12 mouse cellular contexts compared by ENCODE assay signal in the genomic region with DNA sequence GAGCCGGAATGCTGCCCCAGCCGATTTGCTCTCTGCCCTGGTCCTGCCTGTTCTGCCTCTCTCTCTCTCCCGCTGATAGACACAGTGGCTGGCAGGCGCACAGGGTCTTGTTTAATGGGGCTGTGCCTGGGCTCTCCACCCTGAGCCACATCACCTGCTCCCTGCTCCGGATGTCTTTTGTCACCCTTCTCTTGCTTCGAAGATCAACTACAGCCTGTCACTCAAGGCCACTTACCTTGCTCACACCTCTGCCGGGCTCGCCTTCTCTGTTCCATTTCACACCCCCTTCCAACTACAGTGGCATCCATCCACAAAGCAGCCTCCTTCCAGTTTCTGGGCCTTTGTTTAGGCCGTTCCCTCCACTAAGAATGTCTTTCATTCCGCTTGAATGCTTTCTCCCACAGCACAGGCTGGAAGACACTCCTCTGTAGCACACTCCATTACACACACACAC. TPM values are rescaled to one million over a fixed set of nuclear protein-coding genes. Genes with fewer than 3 reads are reported as not detected.
DNase-seq lines count a peak whose midpoint lies in the region; ATAC-seq lines count a peak whose summit lies in the region.
"Had no signal": no experiment of that assay in that cellular context is flagged by ENCODE, and none has a peak within 500 bp of the region (broad histone marks: within the 10 kb centered on the region; RNA-seq: fewer than 3 reads in every experiment).

No protein-coding gene starts in this region.

- H3K4me2 ChIP-seq in forebrain, embryonic 15.5 days (replicated peaks): no peak overlapping the region
- H3K4me2 ChIP-seq in midbrain, embryonic 12.5 days (replicated peaks): peak overlapping the region; percentile 19

- peak; percentile 32; the same call in 1 of the 2 replicates for ATAC-seq in forebrain, embryonic 15.5 days (replicated peaks)
- ATAC-seq in midbrain, embryonic 12.5 days (ENCODE audit: low FRiP score, low read depth): peak; percentile 39; the same call in 1 of the 2 replicates

- peaks cover 66% of the 10 kb centered on the region for H3K4me1 ChIP-seq in forebrain, embryonic 15.5 days
- peaks cover 93% of the 10 kb centered on the region for H3K4me1 ChIP-seq in midbrain, embryonic 12.5 days

- H3K9ac ChIP-seq in forebrain, embryonic 15.5 days (replicated peaks): no peak overlapping the region
- peak overlapping the region; percentile 21; the same call in 1 of the 2 replicates for H3K9ac ChIP-seq in midbrain, embryonic 12.5 days (replicated peaks)

- WGBS in forebrain, embryonic 15.5 days: 8% methylated on average over 10 of the region's 10 CpGs
- 22% methylated on average over 8 of the region's 10 CpGs for WGBS in midbrain, embryonic 12.5 days

- DNase-seq in Muller cell, postnatal 12 days (ENCODE audit: inconsistent ontology term): peak; percentile 64
- peak; percentile 83 for DNase-seq in ZHBTc4 (ENCODE audit: low read depth, low spot score)
- DNase-seq in layer of hippocampus, adult 18-20 months (ENCODE audit: low spot score in 2 of 2): no peak
- DNase-seq in cerebellum, postnatal 36 days: no peak
- DNase-seq in left cerebral cortex, postnatal 4 days: no peak
- no peak for DNase-seq in T-cell, adult 2 months (ENCODE audit: low spot score)
- DNase-seq: adrenal gland, adult 8-10 months; kidney, adult 18-20 months; lung, postnatal 14 days had no signal

- no peaks in the 10 kb centered on the region for H3K36me3 ChIP-seq in forebrain, embryonic 15.5 days
- peaks cover 14% of the 10 kb centered on the region; the same call in 1 of the 2 replicates for H3K36me3 ChIP-seq in midbrain, embryonic 12.5 days
- H3K36me3 ChIP-seq: G1E had no signal

- H3K9me3 ChIP-seq in forebrain, embryonic 15.5 days: no peaks in the 10 kb centered on the region
- no peaks in the 10 kb centered on the region for H3K9me3 ChIP-seq in midbrain, embryonic 12.5 days
- H3K9me3 ChIP-seq: G1E had no signal

- H3K4me3 ChIP-seq in forebrain, embryonic 15.5 days: no peak overlapping the region
- no peak overlapping the region for H3K4me3 ChIP-seq in midbrain, embryonic 12.5 days

- H3K27me3 ChIP-seq in forebrain, embryonic 15.5 days: no peaks in the 10 kb centered on the region
- no peaks in the 10 kb centered on the region for H3K27me3 ChIP-seq in midbrain, embryonic 12.5 days

- H3K27ac ChIP-seq in forebrain, embryonic 15.5 days (replicated peaks): peak overlapping the region; percentile 75
- H3K27ac ChIP-seq in midbrain, embryonic 12.5 days (replicated peaks): peak overlapping the region; percentile 85

- intact Hi-C loops in left cerebral cortex, postnatal 4 days (cut with DNase I): no loop called here

RNA-seq across cellular contexts. Expression of a gene that starts 15.7 kb away (rescaled TPM):
- 18.9 and 20.4 TPM in 2 replicates for polyA plus RNA-seq in forebrain, embryonic 15.5 days (2015; fragmentation: Nextera tagmentation; extraction: Ambion mirVana)
- 39.8 and 40.0 TPM in 2 replicates for polyA plus RNA-seq in midbrain, embryonic 12.5 days (2016; fragmentation: Nextera tagmentation; extraction: Ambion mirVana)
- total RNA-seq in layer of hippocampus, adult 18-20 months (2021): 10 to 100 TPM; 21.2 to 21.3 TPM
- total RNA-seq in left cerebral cortex, postnatal 4 days (2021): 10 to 100 TPM; 73.6 to 75.3 TPM

Comparison
In these comparisons a context has a peak if more than half of its experiments do, and no peak if none do; other contexts are left out.
1. DNase-seq: peak in Muller cell, postnatal 12 days (single experiment) and ZHBTc4 (single experiment); none in layer of hippocampus, adult 18-20 months (0 of 2), cerebellum, postnatal 36 days (0 of 2), left cerebral cortex, postnatal 4 days (single experiment) and T-cell, adult 2 months (single experiment).